Mouse (Mus musculus): ENCODE data around the gene Lalba. TPM values are rescaled to one million over a fixed set of nuclear protein-coding genes. Genes with fewer than 3 reads are reported as not detected.
"Not testable (repeated sequence)": the region's sequence is repeated elsewhere in the genome, so short reads cannot be mapped to it uniquely, and the experiment has no call there.

Gene Lalba
- polyA plus RNA-seq, 1 experiment from 2014 or later, result not detected

DNA sequence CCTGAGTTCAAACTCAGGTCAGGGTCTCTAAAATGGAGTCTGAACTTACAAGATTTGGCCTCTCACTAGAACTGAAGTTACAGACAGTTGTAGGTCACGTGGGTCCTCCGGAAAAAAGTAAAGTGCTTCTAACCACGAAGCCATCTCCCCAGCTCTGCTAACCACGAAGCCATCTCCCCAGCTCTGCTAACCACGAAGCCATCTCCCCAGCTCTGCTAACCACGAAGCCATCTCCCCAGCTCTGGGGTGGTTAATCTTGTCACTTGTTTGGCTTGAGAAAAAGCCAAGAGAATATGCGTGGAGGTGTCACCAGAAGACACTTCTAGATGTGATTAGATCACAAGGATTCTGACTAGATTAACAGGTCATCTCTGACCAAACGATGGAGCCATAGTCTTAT is 31.6 kb upstream of the Lalba start:
- Histone ChIP-seq H3K36me3 (ENCODE audit: control insufficient read depth, insufficient read depth, low read length) (peaks cover 18% of the 10 kb centered on the region), H3K4me2 (ENCODE audit: low read length) (no peak overlapping the region), H3K9ac (ENCODE audit: low read length) (no peak overlapping the region), H3K27ac (ENCODE audit: low read depth, low read length) (no peak overlapping the region), H3K4me1 (ENCODE audit: control insufficient read depth, insufficient read depth, low read length) (no peaks in the 10 kb centered on the region), H3K27me3 (replicated peaks; ENCODE audit: control insufficient read depth, insufficient read depth, low read length) (no peaks in the 10 kb centered on the region), H3K4me3 (ENCODE audit: low read depth, low read length) (no peak overlapping the region), H3K9me3 (replicated peaks; ENCODE audit: control insufficient read depth, low read length) (no peaks in the 10 kb centered on the region)
- ATAC-seq (no peak), DNase-seq (ENCODE audit: low spot score) (no peak)
- WGBS, result 82% methylated on average over 8 of the region's 8 CpGs

- DNase-seq (ENCODE audit: low spot score); H3K9ac ChIP-seq (ENCODE audit: low read length); H3K4me1 ChIP-seq (ENCODE audit: control insufficient read depth, insufficient read depth, low read length); H3K27ac ChIP-seq (ENCODE audit: low read depth, low read length); H3K4me3 ChIP-seq (ENCODE audit: low read depth, low read length); H3K4me2 ChIP-seq (ENCODE audit: low read length); H3K27me3 ChIP-seq (replicated peaks; ENCODE audit: control insufficient read depth, insufficient read depth, low read length); H3K9me3 ChIP-seq (replicated peaks; ENCODE audit: control insufficient read depth, low read length); ATAC-seq: not testable (repeated sequence)
- peaks cover 18% of the 10 kb centered on the region for H3K36me3 ChIP-seq (ENCODE audit: control insufficient read depth, insufficient read depth, low read length)
- 67% methylated on average over 3 of the region's 3 CpGs for whole genome bisulfite sequencing
Measured at GRCm38 (mm10) chr15:98513676-98514075, 31.2 kb upstream of the Lalba start.

DNA sequence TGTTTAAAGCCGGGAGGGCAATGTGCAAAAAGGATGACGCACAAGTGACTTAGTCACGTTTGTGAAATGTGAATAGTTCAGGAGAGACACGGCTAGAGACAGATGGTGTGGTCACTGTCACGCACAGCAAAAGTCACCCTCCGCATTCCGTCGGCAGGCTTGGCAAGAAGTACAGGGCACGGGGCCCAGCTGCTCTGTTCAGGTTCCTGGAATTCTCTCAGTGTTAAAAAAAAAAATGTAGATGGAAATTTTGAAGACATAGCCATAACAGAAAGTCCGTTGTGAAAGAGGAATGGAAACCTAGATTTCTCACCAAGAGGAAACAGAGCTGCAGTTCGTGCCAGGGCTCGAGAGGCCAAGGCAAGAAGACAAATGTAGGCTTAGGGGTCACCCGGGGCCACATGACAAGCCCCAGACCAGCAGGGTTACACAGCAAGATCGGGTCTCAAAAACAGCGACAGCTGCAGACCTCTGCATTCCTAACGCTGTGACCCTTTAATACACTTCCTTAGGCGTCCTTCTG is 30.3 kb upstream of the Lalba start:
- 72% methylated on average over 17 of the region's 17 CpGs for WGBS
- H3K27ac ChIP-seq (ENCODE audit: low read depth, low read length), result no peak overlapping the region
- H3K9me3 ChIP-seq (replicated peaks; ENCODE audit: control insufficient read depth, low read length), result no peaks in the 10 kb centered on the region
- no peak overlapping the region for H3K9ac ChIP-seq (ENCODE audit: low read length)
- ATAC-seq (no peak), DNase-seq (ENCODE audit: low spot score) (no peak)
- H3K27me3 ChIP-seq (replicated peaks; ENCODE audit: control insufficient read depth, insufficient read depth, low read length), result no peaks in the 10 kb centered on the region
- no peak overlapping the region for H3K4me3 ChIP-seq (ENCODE audit: low read depth, low read length)
- no peak overlapping the region for H3K4me2 ChIP-seq (ENCODE audit: low read length)
- H3K36me3 ChIP-seq (ENCODE audit: control insufficient read depth, insufficient read depth, low read length), result peaks cover 10% of the 10 kb centered on the region
- H3K4me1 ChIP-seq (ENCODE audit: control insufficient read depth, insufficient read depth, low read length), result no peaks in the 10 kb centered on the region

DNA sequence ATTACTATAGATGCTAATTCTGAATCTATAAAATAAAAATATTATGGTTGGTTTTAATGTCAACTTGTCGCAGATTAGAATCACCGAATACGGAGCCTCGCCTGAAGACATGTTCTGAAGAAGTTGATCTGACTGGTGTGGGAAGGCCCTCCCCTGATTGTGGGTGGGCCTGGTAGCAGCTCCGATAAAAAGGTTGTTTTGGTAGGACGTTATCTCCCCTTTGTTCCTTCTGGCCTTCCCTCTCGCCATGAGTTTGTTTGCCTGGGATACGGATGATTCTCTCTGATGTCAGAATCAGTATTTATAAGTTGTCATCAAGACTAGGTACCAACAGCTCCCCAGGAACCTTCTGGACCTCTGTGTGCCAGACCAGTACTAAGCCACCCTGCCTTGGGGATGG is 29.7 kb upstream of the Lalba start:
- 77% methylated on average over 8 of the region's 8 CpGs for WGBS
- Histone ChIP-seq H3K27ac (ENCODE audit: low read depth, low read length) (no peak overlapping the region), H3K4me1 (ENCODE audit: control insufficient read depth, insufficient read depth, low read length) (no peaks in the 10 kb centered on the region), H3K4me3 (ENCODE audit: low read depth, low read length) (no peak overlapping the region), H3K27me3 (replicated peaks; ENCODE audit: control insufficient read depth, insufficient read depth, low read length) (no peaks in the 10 kb centered on the region), H3K9me3 (replicated peaks; ENCODE audit: control insufficient read depth, low read length) (no peaks in the 10 kb centered on the region), H3K9ac (ENCODE audit: low read length) (no peak overlapping the region), H3K4me2 (ENCODE audit: low read length) (no peak overlapping the region), H3K36me3 (ENCODE audit: control insufficient read depth, insufficient read depth, low read length) (0 out of 2 replicates have a peak, but pooled peaks cover 5% of the 10 kb centered on the region)
- ATAC-seq (no peak), DNase-seq (ENCODE audit: low spot score) (no peak)

- ATAC-seq (no peak), DNase-seq (ENCODE audit: low spot score) (no peak)
- Histone ChIP-seq H3K9ac (ENCODE audit: low read length) (no peak overlapping the region), H3K27ac (ENCODE audit: low read depth, low read length) (no peak overlapping the region), H3K4me3 (ENCODE audit: low read depth, low read length) (no peak overlapping the region), H3K36me3 (ENCODE audit: control insufficient read depth, insufficient read depth, low read length) (no peaks in the 10 kb centered on the region), H3K4me2 (ENCODE audit: low read length) (no peak overlapping the region), H3K27me3 (replicated peaks; ENCODE audit: control insufficient read depth, insufficient read depth, low read length) (no peaks in the 10 kb centered on the region), H3K9me3 (replicated peaks; ENCODE audit: control insufficient read depth, low read length) (no peaks in the 10 kb centered on the region), H3K4me1 (ENCODE audit: control insufficient read depth, insufficient read depth, low read length) (no peaks in the 10 kb centered on the region)
- whole genome bisulfite sequencing, result 61% methylated on average over 13 of the region's 13 CpGs
Measured at GRCm38 (mm10) chr15:98511386-98511928, 28.9 kb upstream of the Lalba start.

DNA sequence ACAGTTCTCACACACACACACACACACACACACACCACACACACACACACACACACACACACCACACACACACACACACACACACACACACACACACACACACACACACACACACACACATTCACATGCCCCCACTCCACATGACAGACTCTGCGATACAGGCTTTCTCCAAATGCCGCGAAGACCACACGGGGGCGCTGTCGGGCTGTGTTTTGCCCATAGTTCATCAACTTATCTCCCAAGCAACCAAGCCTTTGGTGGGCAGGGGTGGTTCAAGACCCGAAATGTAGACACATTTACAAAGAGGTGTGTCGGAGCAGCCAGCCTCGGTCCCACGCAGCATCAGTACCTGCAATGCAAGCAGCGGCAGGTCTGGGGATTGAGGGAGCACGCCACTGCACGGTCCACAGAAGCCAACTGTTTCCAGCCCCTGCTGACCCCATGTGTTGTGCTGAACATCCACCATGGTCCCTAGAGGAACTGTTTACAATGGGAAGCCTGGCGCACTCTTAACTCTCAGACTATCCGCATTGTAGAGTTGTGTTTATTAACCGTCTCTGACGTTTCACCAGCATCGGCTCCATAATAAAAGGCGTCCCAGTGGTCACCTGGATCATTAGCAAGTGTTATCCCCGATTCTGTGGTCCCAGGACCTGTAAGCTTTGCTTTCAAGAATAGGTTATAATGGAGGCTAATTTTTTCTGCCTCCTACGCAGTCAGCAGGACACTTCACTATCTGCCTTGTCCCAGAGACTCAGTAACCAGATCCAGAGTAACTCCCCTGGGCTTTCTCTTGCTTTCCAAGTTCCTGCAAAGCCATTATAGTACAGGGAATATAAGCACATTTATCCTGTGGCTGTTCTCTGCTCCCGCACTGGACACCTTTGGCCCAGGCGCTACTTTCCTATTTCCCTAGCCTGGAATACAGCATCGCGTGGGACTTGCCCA is 28.2 kb upstream of the Lalba start:
- no peaks in the 10 kb centered on the region for H3K27me3 ChIP-seq (replicated peaks; ENCODE audit: control insufficient read depth, insufficient read depth, low read length)
- H3K36me3 ChIP-seq (ENCODE audit: control insufficient read depth, insufficient read depth, low read length), result no peaks in the 10 kb centered on the region
- no peaks in the 10 kb centered on the region for H3K9me3 ChIP-seq (replicated peaks; ENCODE audit: control insufficient read depth, low read length)
- 0 out of 2 replicates have a peak, but pooled peaks have one; percentile 7 for ATAC-seq
- no peaks in the 10 kb centered on the region for H3K4me1 ChIP-seq (ENCODE audit: control insufficient read depth, insufficient read depth, low read length)
- no peak overlapping the region for H3K4me3 ChIP-seq (ENCODE audit: low read depth, low read length)
- peak; percentile 82 for DNase-seq (ENCODE audit: low spot score)
- H3K27ac ChIP-seq (ENCODE audit: low read depth, low read length), result no peak overlapping the region
- peak overlapping the region; percentile 37 for H3K4me2 ChIP-seq (ENCODE audit: low read length)
- 30% methylated on average over 25 of the region's 25 CpGs for WGBS
- no peak overlapping the region for H3K9ac ChIP-seq (ENCODE audit: low read length)

DNA sequence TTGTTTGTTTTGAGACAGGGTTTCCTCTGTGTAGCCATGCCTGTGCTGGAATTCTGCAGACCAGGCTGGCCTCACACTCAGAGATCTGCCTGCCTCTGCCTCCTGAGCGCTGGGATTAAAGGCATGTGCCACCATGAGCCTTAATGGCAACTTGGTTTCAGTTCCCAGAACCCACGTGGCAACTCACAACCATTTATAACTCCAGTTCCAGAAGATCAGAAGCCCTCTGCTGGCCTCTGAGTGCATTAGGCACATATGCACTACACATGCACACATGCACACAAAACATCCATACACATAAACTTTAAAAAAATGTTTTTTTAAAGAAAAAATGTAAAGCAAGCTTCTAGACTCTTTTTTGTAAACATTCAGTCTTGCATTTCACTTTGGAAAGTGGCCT is 26.9 kb upstream of the Lalba start:
- Histone ChIP-seq H3K9ac (ENCODE audit: low read length) (no peak overlapping the region), H3K27me3 (replicated peaks; ENCODE audit: control insufficient read depth, insufficient read depth, low read length) (no peaks in the 10 kb centered on the region), H3K36me3 (ENCODE audit: control insufficient read depth, insufficient read depth, low read length) (no peaks in the 10 kb centered on the region), H3K4me1 (ENCODE audit: control insufficient read depth, insufficient read depth, low read length) (no peaks in the 10 kb centered on the region), H3K27ac (ENCODE audit: low read depth, low read length) (no peak overlapping the region), H3K4me2 (ENCODE audit: low read length) (no peak overlapping the region), H3K4me3 (ENCODE audit: low read depth, low read length) (no peak overlapping the region), H3K9me3 (replicated peaks; ENCODE audit: control insufficient read depth, low read length) (no peaks in the 10 kb centered on the region)
- WGBS, result 61% methylated on average over 2 of the region's 2 CpGs
- no peak for DNase-seq (ENCODE audit: low spot score)
- no peak for ATAC-seq

- Histone ChIP-seq H3K4me1 (ENCODE audit: control insufficient read depth, insufficient read depth, low read length) (no peaks in the 10 kb centered on the region), H3K27ac (ENCODE audit: low read depth, low read length) (no peak overlapping the region), H3K4me3 (ENCODE audit: low read depth, low read length) (no peak overlapping the region), H3K27me3 (replicated peaks; ENCODE audit: control insufficient read depth, insufficient read depth, low read length) (no peaks in the 10 kb centered on the region), H3K9me3 (replicated peaks; ENCODE audit: control insufficient read depth, low read length) (no peaks in the 10 kb centered on the region), H3K36me3 (ENCODE audit: control insufficient read depth, insufficient read depth, low read length) (no peaks in the 10 kb centered on the region), H3K4me2 (ENCODE audit: low read length) (no peak overlapping the region), H3K9ac (ENCODE audit: low read length) (no peak overlapping the region)
- DNase-seq (ENCODE audit: low spot score) (no peak), ATAC-seq (no peak)
- WGBS, result 95% methylated on average over 3 of the region's 6 CpGs
Measured at GRCm38 (mm10) chr15:98507321-98507720, 24.8 kb upstream of the Lalba start.

Measured in forebrain, embryonic 14.5 days (tissue).